Mouse (Mus musculus): ENCODE measurements at regions not wholly inside any gene's neighbourhood (a gene's known extent, or its start where the extent isn't known, plus 50 kb on each side); places are given as distances from the start of the nearest gene placed in this dataset.

- DNase-seq (ENCODE audit: low read depth, low spot score) = no peak
These were observed 308.6 kb downstream of the Arl4a start for GRCm38 (mm10) chr12:39729255-39729654.

- no peak for DNase-seq (ENCODE audit: low read depth, low spot score)
These were observed 313.7 kb downstream of the Arl4a start for GRCm38 (mm10) chr12:39724172-39724571.

- DNase-seq (ENCODE audit: low read depth, low spot score) = no peak
These were observed 322.7 kb downstream of the Arl4a start for GRCm38 (mm10) chr12:39715120-39715519.

- no peak for DNase-seq (ENCODE audit: low read depth, low spot score)
These were observed 323.5 kb downstream of the Arl4a start for GRCm38 (mm10) chr12:39714169-39714794.

GRCm38 (mm10) chr12:39711807-39712206 is 326.0 kb downstream of the Arl4a start:
- DNase-seq (ENCODE audit: low read depth, low spot score) = no peak

GRCm38 (mm10) chr12:39709850-39710249 is 328.0 kb downstream of the Arl4a start:
- no peak for DNase-seq (ENCODE audit: low read depth, low spot score)

GRCm38 (mm10) chr12:39697182-39697581 is 340.6 kb downstream of the Arl4a start:
- DNase-seq (ENCODE audit: low read depth, low spot score) = no peak

GRCm38 (mm10) chr12:39695322-39695721 is 342.5 kb downstream of the Arl4a start:
- no peak for DNase-seq (ENCODE audit: low read depth, low spot score)

- DNase-seq (ENCODE audit: low read depth, low spot score) = no peak
These were observed 345.8 kb downstream of the Arl4a start for GRCm38 (mm10) chr12:39692043-39692442.

- DNase-seq (ENCODE audit: low read depth, low spot score) = no peak
These were observed 352.4 kb downstream of the Arl4a start for GRCm38 (mm10) chr12:39685399-39685798.

- no peak for DNase-seq (ENCODE audit: low read depth, low spot score)
These were observed 355.7 kb downstream of the Arl4a start for GRCm38 (mm10) chr12:39682121-39682520.

- no peak for DNase-seq (ENCODE audit: low read depth, low spot score)
These were observed 362.2 kb downstream of the Arl4a start for GRCm38 (mm10) chr12:39675608-39676007.

GRCm38 (mm10) chr12:39667701-39668100 is 370.1 kb downstream of the Arl4a start:
- no peak for DNase-seq (ENCODE audit: low read depth, low spot score)

GRCm38 (mm10) chr12:39665448-39665847 is 372.4 kb downstream of the Arl4a start:
- DNase-seq (ENCODE audit: low read depth, low spot score) = no peak

GRCm38 (mm10) chr12:39660420-39660819 is 377.4 kb downstream of the Arl4a start:
- no peak for DNase-seq (ENCODE audit: low read depth, low spot score)

- DNase-seq (ENCODE audit: low read depth, low spot score) = no peak
These were observed 381.2 kb downstream of the Arl4a start for GRCm38 (mm10) chr12:39656606-39657005.

- DNase-seq (ENCODE audit: low read depth, low spot score) = no peak
These were observed 388.9 kb downstream of the Arl4a start for GRCm38 (mm10) chr12:39648952-39649351.

GRCm38 (mm10) chr12:39646556-39646955 is 391.3 kb downstream of the Arl4a start:
- DNase-seq (ENCODE audit: low read depth, low spot score) = no peak

GRCm38 (mm10) chr12:39645581-39645980 is 392.2 kb downstream of the Arl4a start:
- DNase-seq (ENCODE audit: low read depth, low spot score) = no peak

- DNase-seq (ENCODE audit: low read depth, low spot score) = no peak
These were observed 398.6 kb downstream of the Arl4a start for GRCm38 (mm10) chr12:39639246-39639645.

GRCm38 (mm10) chr12:39634337-39634736 is 403.5 kb downstream of the Arl4a start:
- DNase-seq (ENCODE audit: low read depth, low spot score) = no peak

GRCm38 (mm10) chr12:39621266-39621665 is 416.6 kb downstream of the Arl4a start:
- no peak for DNase-seq (ENCODE audit: low read depth, low spot score)

GRCm38 (mm10) chr12:39605289-39605688 is 432.5 kb downstream of the Arl4a start:
- no peak for DNase-seq (ENCODE audit: low read depth, low spot score)

- DNase-seq (ENCODE audit: low read depth, low spot score) = no peak
These were observed 433.1 kb downstream of the Arl4a start for GRCm38 (mm10) chr12:39604723-39605122.
